Mouse (Mus musculus) gastrocnemius, adult 8-10 months (tissue): ENCODE results near the gene Rabac1. TPM values are rescaled to one million over a fixed set of nuclear protein-coding genes. Genes with fewer than 3 reads are reported as not detected.

Experiments
- DNase-seq, 2 experiments: peaks; one replicate each; pipeline ENCODE4 v3.0.0; 2022; ENCODE audit warnings: low spot score in 2 of 2
- total RNA-seq, 4 experiments: library from RNA; stranded (reverse); gene quantifications; 2 replicates each; pipeline ENCODE4 v1.2.4; 2022

Rabac1 gene
- total RNA-seq, 4 experiments from 2014 or later = 255 to 297 (median 267) TPM

DNA sequence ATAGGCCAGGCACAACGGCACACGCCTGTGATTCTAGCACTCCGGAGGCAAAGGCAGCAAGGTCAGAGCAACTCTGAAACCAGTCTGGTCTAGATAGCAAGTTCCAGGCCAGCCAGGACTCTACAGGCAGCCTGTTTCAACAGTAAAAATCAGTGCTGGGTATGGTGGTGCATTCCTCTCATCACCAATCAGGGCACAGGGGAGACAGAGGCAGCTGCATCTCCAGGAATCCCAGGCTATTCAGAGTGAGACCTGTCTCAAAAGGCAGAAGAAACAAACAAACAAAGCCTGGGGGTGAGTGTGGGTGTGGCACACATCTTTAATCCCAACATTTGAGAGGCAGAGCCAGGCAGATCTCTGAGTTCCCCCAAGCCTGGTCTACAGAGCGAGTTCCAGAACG is 10.8 kb upstream of the Rabac1 start:
- DNase-seq = no peak

DNA sequence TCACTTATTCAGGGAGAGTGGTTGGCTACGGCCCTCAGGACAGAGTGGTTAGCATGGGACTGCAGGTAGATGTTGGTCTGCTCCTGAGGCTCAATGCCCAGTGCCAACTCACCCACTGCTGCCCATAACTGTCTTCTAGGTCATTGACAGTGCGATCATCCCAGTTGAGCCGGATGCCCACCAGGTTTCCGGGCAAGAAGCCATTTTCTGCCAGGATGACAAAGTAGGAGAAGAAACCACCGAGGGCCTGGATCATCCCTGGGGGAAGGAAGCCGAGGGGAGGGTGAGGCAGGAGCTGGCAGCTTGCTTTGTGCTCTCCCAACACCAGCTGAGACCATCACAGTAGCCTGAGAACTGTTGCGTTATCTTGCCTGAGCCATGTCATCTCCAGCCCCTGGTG is 7.9 kb upstream of the Rabac1 start:
- DNase-seq = no peak

DNA sequence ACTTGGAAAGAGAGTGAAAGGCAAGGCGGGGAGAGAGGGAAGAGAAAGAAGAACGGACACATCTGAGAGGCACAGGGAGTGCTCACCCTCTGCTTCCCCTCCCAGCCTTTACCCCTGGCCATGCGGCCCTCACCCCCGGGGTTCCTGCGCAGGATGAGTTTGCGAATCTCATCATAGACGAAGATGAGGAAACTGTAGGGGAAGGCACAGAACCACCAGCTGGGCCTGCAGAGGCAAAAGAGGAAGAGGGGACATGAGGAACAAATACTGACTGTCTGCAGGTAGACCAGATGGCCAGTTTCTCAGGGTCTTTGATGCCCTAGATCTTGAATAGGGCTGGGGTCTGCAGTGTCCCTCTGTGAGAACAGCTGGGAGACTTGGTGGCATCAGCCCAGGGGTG is 6.2 kb upstream of the Rabac1 start:
- no peak for DNase-seq

DNA sequence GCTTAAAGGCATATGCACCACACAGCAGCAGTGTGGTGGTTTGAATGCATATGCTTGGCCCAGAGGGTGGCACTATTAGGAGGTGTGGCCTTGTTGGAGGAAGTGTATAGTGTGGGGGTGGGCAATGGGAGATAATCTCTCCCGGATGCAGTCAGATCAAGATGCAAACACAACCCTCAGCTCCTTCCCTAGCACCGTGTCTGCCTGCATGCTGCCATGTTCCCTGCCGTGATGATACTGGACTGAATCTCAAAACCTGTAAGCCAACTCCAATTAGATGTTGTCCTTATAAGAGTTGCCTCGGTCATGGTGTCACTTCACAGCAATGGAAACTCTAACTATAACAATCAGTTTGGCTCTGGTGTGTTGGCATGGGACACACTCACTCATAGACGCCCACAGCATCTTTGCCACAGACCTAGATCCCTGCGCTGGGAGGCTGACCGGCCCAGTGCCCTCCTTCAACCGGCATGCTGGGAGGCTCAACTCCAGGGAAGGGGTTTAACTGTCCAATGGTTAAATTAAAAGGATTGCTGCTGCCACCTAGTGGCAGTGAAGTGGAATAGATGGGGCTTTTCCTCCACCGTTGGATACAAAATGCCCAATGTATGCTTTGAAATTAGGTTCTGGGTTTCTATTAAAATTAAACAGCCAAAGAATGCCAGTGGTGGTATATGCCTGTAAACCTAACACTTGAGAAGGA is 2.5 kb upstream of the Rabac1 start:
- DNase-seq = no peak

DNA sequence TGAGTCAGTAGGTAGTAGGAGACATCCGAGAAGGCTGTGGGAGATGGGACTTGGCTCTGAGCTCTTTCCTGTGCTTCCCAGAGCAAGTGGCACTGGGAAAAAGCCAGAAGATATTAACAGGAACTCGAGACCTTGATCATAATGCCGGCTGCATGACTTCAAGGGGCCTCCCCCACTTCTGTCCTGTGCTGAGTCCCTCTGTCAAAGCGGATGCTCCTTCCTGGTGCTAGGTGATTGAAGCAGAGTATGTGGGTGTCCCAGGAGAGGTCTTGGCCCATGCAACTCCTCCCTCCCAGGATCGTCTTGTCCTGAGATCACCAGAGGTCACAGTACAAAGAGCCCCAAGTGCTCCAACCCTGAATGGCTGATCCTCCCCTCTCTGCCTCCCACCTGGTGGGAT is 1.3 kb upstream of the Rabac1 start:
- no peak for DNase-seq

GRCm38 (mm10) chr7:24973208-24973607 is 654 bp upstream of the Rabac1 start:
- DNase-seq = no peak

- DNase-seq = peak in 1 of 2 experiments; percentile 16
Observed at GRCm38 (mm10) chr7:24971261-24971971, 1.1 kb downstream of the Rabac1 start.

DNA sequence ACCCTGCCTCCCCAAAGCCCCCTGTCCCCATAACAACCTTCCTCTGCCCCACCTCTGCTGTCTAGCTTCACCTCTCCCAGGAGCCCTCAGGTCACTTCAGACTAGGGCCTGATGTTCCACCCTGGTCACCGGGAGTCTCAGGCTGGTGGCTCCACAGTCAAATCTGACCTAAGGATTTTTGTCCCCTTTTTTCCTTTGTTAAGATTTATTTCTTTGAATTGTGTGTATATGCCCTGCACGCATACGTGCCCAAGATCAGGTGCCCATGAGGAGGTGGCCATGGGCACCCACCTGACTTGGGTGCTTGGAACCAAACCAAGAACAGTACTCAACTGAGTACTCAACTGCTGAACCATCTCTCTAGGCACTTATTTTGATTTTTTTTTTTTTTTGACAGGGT is 2.2 kb downstream of the Rabac1 start:
- DNase-seq = no peak

DNA sequence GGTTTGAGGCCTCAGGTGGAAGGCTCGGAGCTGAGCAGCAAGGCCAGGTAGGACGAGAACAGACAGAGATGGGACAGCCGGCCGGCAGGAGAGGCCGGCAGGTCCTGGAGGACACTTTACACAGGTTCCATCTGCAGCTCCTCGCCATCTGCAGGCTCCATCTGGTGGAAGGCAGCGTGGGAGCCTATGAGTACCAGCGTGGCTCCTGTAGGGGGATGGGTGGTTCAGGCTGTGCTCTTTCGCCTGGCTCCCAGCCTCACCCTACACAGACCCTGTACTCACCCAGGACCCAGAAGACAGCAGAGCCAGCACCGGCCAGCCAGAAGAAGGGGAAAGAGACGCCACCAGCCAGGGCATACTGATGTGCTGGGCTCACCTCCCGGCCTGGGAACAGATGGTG is 2.7 kb downstream of the Rabac1 start:
- no peak for DNase-seq

DNA sequence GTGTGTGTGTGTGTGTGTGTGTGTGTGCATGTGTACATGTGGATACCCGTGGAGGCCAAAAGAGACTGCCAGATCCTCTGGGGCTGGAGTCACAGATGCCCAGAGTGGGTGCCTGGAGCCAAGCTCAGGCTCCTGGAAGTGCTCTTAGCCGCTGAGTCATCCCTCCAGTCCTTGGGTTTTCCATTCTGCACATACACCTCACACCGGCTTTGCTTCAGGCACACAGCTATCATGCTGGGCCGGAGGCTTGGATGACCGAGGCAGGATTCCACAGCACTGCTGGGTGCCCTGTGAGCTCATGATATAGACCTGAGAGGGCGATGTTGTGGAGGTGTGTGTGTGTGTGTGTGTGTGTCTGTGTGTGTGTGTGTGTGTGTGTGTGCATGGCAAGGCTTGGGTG is 4.1 kb downstream of the Rabac1 start:
- DNase-seq = no peak

GRCm38 (mm10) chr7:24967966-24968365 is 4.6 kb downstream of the Rabac1 start:
- no peak for DNase-seq

DNA sequence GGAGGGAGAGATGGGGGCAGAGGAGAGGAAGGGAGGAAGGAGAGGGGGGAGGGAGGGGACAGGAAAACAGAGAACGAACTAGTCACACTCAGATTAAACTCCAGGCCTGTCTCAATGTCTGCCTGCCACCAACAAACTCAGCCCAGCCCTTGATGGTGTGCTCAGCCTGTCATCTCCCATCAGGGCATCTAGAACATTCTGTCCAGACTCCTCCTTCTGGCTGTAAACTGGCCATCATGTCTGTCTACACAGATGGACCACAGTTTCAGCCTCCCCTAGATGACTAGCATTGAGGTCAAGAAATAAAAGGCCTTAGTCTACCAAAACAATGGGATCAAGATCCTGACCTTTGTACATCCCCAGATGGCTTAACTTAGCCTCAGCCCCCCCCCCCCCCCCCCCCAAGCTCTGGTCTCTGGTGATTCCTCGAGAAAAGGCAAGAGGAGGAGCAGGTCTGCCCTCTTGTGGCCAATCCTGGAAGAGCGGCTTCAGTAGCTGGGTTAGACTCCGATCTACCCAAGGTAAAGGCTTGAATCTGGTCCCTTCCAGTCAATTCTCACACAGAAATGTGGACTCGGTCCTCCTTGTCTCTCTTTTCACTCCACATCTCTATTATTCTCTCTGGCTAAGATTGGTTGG is 7.5 kb downstream of the Rabac1 start:
- peak; percentile 68 to 69 for DNase-seq

DNA sequence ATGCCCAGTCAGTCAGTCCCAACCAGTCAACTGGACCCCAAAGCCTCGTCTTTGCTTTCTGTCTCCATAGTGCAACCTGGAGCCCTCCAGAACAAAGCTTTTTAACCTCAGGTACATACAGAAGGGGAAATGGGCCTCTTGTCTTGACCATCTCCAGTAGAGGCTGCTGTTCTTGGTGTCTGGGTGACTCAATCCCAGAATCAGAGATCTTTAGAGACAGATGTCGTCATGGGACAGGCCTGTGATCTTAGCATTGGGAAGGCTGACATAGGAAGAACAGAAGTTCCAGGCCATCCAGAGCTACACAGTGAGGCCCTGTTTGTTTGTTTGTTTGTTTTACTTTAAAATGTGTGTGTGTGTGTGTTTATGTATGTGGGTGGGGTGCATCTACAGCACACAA is 8.3 kb downstream of the Rabac1 start:
- DNase-seq = no peak

DNA sequence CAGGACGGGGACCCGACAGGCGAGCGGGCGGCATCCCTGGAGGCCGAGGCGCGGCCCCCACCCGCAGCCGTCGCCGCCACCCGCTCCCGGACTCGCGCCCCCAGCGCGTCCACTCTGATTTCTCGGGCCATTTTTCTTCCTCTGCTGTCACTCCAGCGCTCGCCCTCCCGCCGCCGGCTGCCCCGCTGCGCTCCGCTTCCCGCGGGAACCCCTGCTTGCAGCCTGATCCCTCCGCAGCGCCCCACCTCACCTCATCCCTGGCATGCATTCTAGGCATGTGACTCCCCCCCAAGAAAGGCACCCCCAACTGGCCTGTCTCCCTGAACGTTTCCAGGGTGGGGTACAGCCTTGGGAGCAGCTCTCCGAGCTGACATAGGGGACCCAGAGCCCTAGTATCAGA is 17.3 kb downstream of the Rabac1 start:
- no peak for DNase-seq

DNA sequence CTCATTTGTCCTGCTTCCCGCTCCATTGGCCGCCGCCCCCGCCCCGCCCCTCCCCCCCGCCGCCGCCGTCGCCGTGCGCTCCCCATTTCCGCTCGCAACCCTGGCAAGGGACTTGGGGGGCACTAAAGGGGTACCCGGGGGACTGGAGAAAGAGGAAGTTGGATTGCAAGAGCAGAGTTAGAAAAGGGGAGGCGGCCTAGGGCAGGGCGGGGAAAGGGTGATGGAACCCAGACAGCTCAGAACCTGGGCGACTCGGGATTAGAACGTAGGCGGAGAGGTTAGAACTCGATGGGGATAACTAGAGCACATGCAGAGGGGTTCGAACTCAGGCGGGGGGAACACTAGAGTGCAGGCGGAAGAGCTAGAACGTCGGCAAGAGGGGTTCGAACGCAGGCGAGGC is 18.1 kb downstream of the Rabac1 start:
- DNase-seq = no peak

GRCm38 (mm10) chr7:24953966-24954365 is 18.6 kb downstream of the Rabac1 start:
- DNase-seq = no peak

- DNase-seq = peak; percentile 25 to 28
Observed at GRCm38 (mm10) chr7:24949958-24950623, 22.5 kb downstream of the Rabac1 start.

DNA sequence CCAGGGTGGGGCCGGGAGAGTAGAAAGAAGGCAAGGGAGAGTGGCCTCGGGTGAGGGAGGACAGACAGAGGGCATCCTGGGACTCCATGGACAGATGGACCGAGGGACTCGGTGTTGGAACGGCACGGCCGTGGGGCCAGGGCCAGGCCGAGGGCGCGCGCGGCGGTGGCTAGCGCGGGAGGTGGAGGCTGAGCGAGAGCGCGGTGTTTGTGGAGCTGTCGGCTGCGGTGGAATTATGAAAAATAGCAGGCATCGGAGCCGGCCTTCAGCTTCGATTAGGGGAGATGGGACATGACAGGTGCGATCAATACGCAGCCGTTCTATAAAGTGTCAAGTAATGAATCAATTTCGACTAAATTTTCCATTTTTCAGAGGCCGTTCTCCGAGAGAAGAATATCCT is 23.8 kb downstream of the Rabac1 start:
- no peak for DNase-seq

GRCm38 (mm10) chr7:24947316-24948048 is 25.1 kb downstream of the Rabac1 start:
- no peak for DNase-seq

DNA sequence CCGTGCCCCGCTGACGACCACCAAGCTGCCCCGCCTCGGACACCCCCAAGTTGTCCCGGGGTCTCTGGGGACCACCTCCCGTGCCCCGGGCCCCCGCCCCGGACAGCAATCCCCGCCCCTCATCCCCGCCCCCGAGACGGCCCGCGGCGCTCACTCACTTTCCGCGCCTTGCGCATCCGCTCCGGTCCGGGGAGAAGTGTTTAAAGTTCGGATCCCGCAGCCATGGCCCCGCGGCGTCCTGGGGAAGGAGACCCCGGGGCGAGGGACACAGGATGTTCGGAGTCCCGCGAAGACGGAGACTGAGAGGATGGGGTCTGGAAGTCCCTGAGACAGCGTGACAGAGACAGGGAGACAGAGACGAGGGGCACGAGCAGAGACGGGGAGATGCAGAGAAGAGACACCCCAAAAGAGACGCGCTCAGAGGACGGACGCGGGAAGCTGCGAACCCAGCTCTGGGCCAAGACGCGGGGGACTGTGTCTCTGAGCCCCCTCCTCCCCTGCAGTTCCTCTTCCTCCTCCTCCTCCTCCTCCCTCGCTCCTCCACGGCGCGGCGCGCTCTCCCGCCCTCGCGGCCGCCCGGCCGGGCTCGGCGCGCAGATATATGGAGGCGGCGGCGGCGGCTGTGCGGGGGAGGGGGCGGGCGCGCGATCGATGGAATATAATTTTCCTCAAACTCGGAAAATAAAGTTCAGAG is 28.1 kb downstream of the Rabac1 start, which contains the start of gene Gm4881:
Gene Gm4881 (minus strand): TSS at position 238 of the 694 bp plus-strand sequence.
- DNase-seq = no peak

DNA sequence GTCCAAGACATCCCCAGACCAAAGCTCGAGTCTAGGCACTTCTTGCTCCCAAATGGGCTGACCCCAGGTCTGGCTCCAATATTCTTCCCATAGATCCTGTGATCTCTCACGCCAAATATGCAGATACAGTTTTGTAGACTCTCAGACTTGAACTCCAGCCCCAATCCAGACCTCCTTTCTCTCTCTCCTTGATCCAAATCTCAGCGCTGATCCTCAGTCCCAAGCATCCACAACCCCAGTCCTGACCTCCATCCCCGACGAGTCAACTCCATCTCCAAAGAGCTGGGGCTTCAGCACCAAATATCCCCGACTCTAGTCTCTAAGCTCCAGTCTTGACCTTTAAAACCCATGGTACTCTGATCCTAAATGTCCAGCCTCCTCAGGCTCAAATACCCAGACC is 28.9 kb downstream of the Rabac1 start:
- no peak for DNase-seq
